Mouse (Mus musculus) left cerebral cortex, adult 2 months (tissue): Measurements from ENCODE around the gene Immp2l. TPM values are rescaled to one million over a fixed set of nuclear protein-coding genes. Genes with fewer than 3 reads are reported as not detected.
"Not testable (repeated sequence)": the region's sequence is repeated elsewhere in the genome, so short reads cannot be mapped to it uniquely, and the experiment has no call there.

Experiments used
- DNase-seq, 2 experiments: peaks; one replicate each; pipeline ENCODE4 v3.0.0; 2021 to 2022; ENCODE audit warnings: low spot score in 2 of 2, mixed read lengths in 1 of 2; ENCODE audit errors: extremely low spot score in 1 of 2
- H3K27ac ChIP-seq: fragments of 200-600 bp; 2 replicates; pipeline ENCODE4 v1.8.1; 2022
- H3K4me3 ChIP-seq: fragments of 200-600 bp; 2 replicates; pipeline ENCODE4 v1.8.1; 2022
- CTCF ChIP-seq: fragments of 200-600 bp; IDR thresholded peaks from 2 replicates; pipeline ENCODE4 v1.8.1; 2022; ENCODE audit warnings: antibody characterized with exemption, mild to moderate bottlenecking, moderate library complexity
- intact Hi-C: fragments of 180-260 bp; cut with DNase I; formaldehyde crosslinking; loops from one replicate; pipeline ENCODE4 v1.15.1; 2025
- total RNA-seq, 2 experiments: library from RNA; stranded (reverse); gene quantifications; 2 replicates each; pipeline ENCODE4 v1.2.3; 2021

Gene Immp2l
- total RNA-seq, 2 experiments from 2014 or later: 5.4 to 7.9 TPM

- TF ChIP-seq CTCF: no peak
- Histone ChIP-seq H3K4me3 (no peak overlapping the region), H3K27ac (no peak overlapping the region)
- intact Hi-C loops: no loop called here
- no peak for DNase-seq
These were observed 750.9 kb downstream of the Immp2l start for GRCm38 (mm10) chr12:41774623-41775323.

- DNase-seq, H3K27ac ChIP-seq, intact Hi-C loops, H3K4me3 ChIP-seq: not testable (repeated sequence)
These were observed 753.9 kb downstream of the Immp2l start for GRCm38 (mm10) chr12:41777762-41778161.

DNA sequence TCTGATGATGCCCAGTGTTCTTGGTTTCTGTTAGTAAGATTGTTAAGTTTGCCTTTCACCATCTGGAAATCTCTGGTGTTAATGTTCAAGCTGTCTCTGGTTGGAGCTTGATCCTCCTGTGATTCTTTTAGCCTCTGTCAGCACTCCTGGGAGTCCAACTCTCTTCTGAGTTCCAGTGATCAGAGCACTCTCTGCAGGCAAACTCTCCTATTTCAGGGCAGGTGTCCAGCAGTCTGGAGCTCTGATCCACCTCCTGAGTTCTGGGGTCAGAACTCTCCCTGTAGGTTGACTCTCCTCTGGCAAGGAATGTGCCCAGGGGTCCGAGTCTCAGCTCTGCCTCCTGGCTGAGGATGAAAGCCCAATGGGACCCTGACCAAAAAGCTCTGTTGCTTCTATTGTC is 769.8 kb downstream of the Immp2l start:
- H3K4me3 ChIP-seq, DNase-seq, H3K27ac ChIP-seq, intact Hi-C loops: not testable (repeated sequence)

GRCm38 (mm10) chr12:41829517-41829916 is 805.6 kb downstream of the Immp2l start:
- intact Hi-C loops: no loop called here
- DNase-seq: no peak
- no peak for TF ChIP-seq CTCF

GRCm38 (mm10) chr12:41831731-41832130 is 807.8 kb downstream of the Immp2l start:
- no peak for TF ChIP-seq CTCF
- intact Hi-C loops: no loop called here

More at GRCm38 (mm10) chr12:41829517-41829916, 805.6 kb downstream of the Immp2l start:
- Histone ChIP-seq H3K4me3 (no peak overlapping the region), H3K27ac (no peak overlapping the region)

GRCm38 (mm10) chr12:41834646-41835045 is 810.8 kb downstream of the Immp2l start:
- Histone ChIP-seq H3K27ac (no peak overlapping the region), H3K4me3 (no peak overlapping the region)
- intact Hi-C loops: no loop called here
- no peak for DNase-seq
- TF ChIP-seq CTCF: no peak

More at GRCm38 (mm10) chr12:41831731-41832130, 807.8 kb downstream of the Immp2l start:
- Histone ChIP-seq H3K27ac (no peak overlapping the region), H3K4me3 (no peak overlapping the region)
- DNase-seq: no peak

DNA sequence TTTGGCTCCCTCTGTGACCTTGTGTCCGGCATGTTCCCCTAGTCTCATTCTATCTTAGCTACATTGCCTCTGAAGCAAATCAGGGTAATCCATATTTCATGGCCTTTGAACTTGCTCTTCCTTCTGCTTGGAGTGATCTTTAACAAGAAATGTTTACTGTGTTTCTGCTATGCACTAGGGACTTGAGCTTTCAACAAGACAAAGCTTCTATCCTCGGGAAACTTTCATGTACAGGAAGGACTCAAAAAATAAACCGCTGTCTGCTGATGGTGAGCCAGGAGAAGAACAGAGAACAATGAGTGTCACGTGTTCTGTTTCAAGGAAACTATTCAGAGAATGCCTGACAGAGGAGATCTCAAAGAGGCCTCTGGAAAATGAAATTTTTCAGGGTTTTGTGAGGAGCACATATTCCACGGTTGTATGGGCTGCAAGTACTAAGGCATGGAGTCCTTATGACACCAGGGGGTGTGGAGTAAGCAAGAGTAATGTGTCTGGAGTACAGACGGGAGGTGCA is 814.5 kb downstream of the Immp2l start:
- TF ChIP-seq CTCF: no peak
- no peak overlapping the region for H3K4me3 ChIP-seq
- DNase-seq: no peak
- intact Hi-C loops: no loop called here
- H3K27ac ChIP-seq: no peak overlapping the region

DNA sequence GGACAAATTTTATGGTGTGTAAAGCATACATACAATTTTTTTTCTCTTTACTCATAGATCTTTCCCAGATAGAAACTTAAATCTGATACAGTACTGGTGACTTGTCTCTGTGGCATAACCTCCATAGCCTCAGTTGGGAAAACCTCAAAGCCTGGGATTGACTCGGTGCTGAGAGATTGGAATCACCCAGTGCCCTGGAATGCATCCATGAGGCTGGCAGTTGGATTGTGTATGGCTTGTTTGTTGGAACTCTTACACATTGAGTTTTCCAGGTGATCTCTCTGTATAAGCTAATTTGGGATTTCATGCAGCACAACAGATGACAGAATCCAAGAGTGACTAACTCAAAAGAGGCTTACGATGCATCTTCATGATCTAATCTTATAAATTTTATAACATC is 815.4 kb downstream of the Immp2l start:
- intact Hi-C loops: no loop called here
- H3K27ac ChIP-seq: no peak overlapping the region
- H3K4me3 ChIP-seq: no peak overlapping the region
- DNase-seq: no peak
- no peak for TF ChIP-seq CTCF

GRCm38 (mm10) chr12:41842694-41843329 is 818.9 kb downstream of the Immp2l start:
- no peak for TF ChIP-seq CTCF
- intact Hi-C loops: no loop called here

GRCm38 (mm10) chr12:41851896-41852470 is 828.1 kb downstream of the Immp2l start:
- DNase-seq: no peak
- intact Hi-C loops: no loop called here
- no peak for TF ChIP-seq CTCF
- no peak overlapping the region for H3K4me3 ChIP-seq
- no peak overlapping the region for H3K27ac ChIP-seq

More at GRCm38 (mm10) chr12:41842694-41843329, 818.9 kb downstream of the Immp2l start:
- no peak overlapping the region for H3K27ac ChIP-seq
- H3K4me3 ChIP-seq: no peak overlapping the region
- DNase-seq: no peak

DNA sequence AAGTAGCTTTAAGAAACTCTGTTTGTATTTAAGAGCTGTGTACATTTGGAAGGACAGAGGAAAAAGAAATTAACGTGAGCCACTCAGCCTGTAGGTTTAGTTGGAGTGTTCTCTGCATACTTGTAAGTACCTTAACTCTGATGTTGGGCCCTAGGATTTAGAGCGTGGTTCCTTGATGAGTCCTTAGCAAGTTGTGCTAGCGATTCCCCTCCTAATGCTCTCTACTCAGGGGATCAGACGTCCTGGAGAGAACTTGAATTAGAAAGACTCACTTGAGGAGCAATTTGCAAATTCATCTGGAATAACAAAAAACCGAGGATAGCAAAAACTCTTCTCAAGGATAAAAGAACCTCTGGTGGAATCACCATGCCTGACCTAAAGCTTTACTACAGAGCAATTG is 835.8 kb downstream of the Immp2l start:
- H3K27ac ChIP-seq, intact Hi-C loops, DNase-seq, H3K4me3 ChIP-seq: not testable (repeated sequence)

DNA sequence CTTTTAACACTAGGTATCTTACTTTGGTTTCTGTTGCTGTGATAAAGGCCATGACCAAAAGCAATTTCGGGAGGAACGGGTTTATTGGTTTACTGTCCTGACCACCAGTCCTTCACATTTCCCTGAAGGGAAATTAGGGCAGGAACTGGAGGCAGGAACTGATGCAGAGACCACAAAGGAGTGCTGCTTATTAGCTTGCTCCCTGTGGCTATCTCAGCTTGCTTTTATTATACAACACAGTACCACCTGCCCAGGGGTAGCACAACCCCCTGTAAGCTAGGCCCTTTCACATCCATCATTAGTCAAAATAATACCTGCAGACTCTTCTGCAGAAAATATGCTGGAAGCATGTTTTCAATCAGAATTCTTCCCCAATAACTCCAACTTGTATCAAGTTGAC is 844.4 kb downstream of the Immp2l start:
- Histone ChIP-seq H3K4me3 (no peak overlapping the region), H3K27ac (no peak overlapping the region)
- no peak for DNase-seq
- intact Hi-C loops: no loop called here
- TF ChIP-seq CTCF: no peak
